Mouse (Mus musculus) heart, adult 2 months (tissue): ENCODE measurements around the gene Ppp1cc.

Source experiments
- CTCF ChIP-seq: fragments of 200-600 bp; IDR thresholded peaks from 2 replicates; pipeline ENCODE4 v1.8.1; 2022; ENCODE audit warnings: antibody characterized with exemption, mild to moderate bottlenecking, moderate library complexity
- POLR2A ChIP-seq: fragments of 200-500 bp; IDR thresholded peaks from 2 replicates; pipeline ENCODE4 v1.6.1; 2011; ENCODE audit warnings: mild to moderate bottlenecking, low read depth, low read length, control low read depth; ENCODE audit not compliant: insufficient read depth

- TF ChIP-seq CTCF: no peak
- no peak for TF ChIP-seq POLR2A
Observed at GRCm38 (mm10) chr5:122163194-122163593, 5.1 kb downstream of the Ppp1cc start.
